Mouse (Mus musculus): Measurements from ENCODE around the gene Tnfrsf13c. TPM values are rescaled to one million over a fixed set of nuclear protein-coding genes. Genes with fewer than 3 reads are reported as not detected.

Gene Tnfrsf13c
- polyA plus RNA-seq, 1 experiment from 2014 or later = 0.30 TPM

GRCm38 (mm10) chr15:82225769-82226168 lies 1.6 kb upstream of the Tnfrsf13c start:
- 58% methylated on average over 5 of the region's 5 CpGs for WGBS (ENCODE audit: insufficient replicate concordance)
- no peak overlapping the region for H3K4me3 ChIP-seq
- no peaks in the 10 kb centered on the region for H3K9me3 ChIP-seq (replicated peaks)
- H3K27me3 ChIP-seq (replicated peaks) = peaks cover 60% of the 10 kb centered on the region
- H3K27ac ChIP-seq = no peak overlapping the region
- no peak overlapping the region for H3K4me2 ChIP-seq
- H3K4me1 ChIP-seq = peaks cover 65% of the 10 kb centered on the region
- H3K9ac ChIP-seq = no peak overlapping the region
- no peak for ATAC-seq
- H3K36me3 ChIP-seq = no peaks in the 10 kb centered on the region

DNA sequence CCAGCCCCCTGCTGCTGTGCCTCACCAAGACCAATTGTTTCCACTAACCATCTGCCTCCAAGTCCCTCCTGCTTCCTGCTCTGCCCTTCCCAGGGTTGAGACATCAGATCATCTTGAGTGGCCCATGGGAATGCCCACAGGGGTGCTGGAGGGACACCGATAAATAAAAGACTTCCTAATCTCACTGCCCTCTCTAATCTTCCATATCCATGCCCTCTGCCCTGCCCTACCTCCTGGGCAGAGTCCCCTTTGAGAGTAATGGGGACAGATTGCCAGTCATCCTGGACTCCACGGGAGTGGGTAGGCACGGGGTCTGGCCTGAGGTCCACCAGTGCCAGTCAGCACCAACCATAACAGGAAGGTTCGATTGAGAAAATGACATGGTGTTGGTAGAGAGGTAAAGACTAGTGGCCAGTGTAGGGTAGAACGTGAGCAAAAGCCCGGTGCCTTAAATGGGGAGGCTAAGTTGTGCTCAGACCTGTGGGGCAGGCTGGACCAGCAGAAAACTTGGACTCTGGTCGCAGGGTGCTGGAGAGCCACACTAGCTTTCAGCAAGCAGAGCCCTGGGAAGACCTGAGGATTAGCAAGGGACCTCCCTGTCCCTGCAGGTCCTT lies 540 bp upstream of the Tnfrsf13c start:
- Histone ChIP-seq H3K27ac (no peak overlapping the region), H3K27me3 (replicated peaks) (peaks cover 68% of the 10 kb centered on the region)
- peak; percentile 68 for ATAC-seq

DNA sequence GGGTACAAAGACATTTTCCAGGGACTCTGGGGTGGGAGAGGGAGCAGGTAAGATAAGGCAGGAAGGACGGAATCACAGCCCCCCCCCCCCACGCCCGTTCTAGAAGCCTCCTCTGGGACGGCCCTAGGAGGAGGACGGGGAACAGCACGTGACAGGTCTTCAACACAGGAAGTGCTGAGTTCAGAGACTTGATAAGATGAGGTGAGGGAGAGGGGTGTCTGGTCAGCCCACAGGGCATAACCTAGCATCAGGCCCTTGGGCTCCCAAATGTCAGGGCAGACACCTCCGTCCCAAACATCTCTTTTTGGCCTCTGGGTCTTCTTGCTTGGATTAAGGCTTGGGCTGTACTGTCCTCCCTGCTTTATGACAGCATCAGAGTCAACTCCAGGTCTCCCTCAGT lies 918 bp downstream of the Tnfrsf13c start:
- Histone ChIP-seq H3K27ac (no peak overlapping the region), H3K9ac (no peak overlapping the region), H3K9me3 (replicated peaks) (no peaks in the 10 kb centered on the region), H3K4me1 (peaks cover 44% of the 10 kb centered on the region), H3K36me3 (no peaks in the 10 kb centered on the region), H3K27me3 (replicated peaks) (peaks cover 82% of the 10 kb centered on the region), H3K4me3 (peak overlapping the region; percentile 55), H3K4me2 (peak overlapping the region; percentile 71)
- ATAC-seq = no peak
- WGBS (ENCODE audit: insufficient replicate concordance) = 17% methylated on average over 7 of the region's 7 CpGs

More for the DNA sequence above, 540 bp upstream of the Tnfrsf13c start:
- H3K9me3 ChIP-seq (replicated peaks) = no peaks in the 10 kb centered on the region
- H3K4me3 ChIP-seq = peak overlapping the region; percentile 55
- peaks cover 55% of the 10 kb centered on the region for H3K4me1 ChIP-seq
- 27% methylated on average over 7 of the region's 7 CpGs for WGBS (ENCODE audit: insufficient replicate concordance)
- H3K4me2 ChIP-seq = peak overlapping the region; percentile 71
- H3K36me3 ChIP-seq = no peaks in the 10 kb centered on the region
- peak overlapping the region; percentile 45; the same call in 1 of the 2 replicates for H3K9ac ChIP-seq

- Histone ChIP-seq H3K27me3 (replicated peaks) (peaks cover 94% of the 10 kb centered on the region), H3K4me2 (no peak overlapping the region), H3K9ac (no peak overlapping the region), H3K4me1 (peaks cover 36% of the 10 kb centered on the region), H3K4me3 (no peak overlapping the region), H3K36me3 (no peaks in the 10 kb centered on the region), H3K9me3 (replicated peaks) (no peaks in the 10 kb centered on the region), H3K27ac (no peak overlapping the region)
- WGBS (ENCODE audit: insufficient replicate concordance) = 69% methylated on average over 14 of the region's 14 CpGs
- ATAC-seq = no peak
Observed at GRCm38 (mm10) chr15:82221104-82221860, 2.9 kb downstream of the Tnfrsf13c start.

- H3K4me3 ChIP-seq = no peak overlapping the region
- no peaks in the 10 kb centered on the region for H3K9me3 ChIP-seq (replicated peaks)
- ATAC-seq = no peak
- no peak overlapping the region for H3K27ac ChIP-seq
- peaks cover 26% of the 10 kb centered on the region for H3K4me1 ChIP-seq
- no peak overlapping the region for H3K9ac ChIP-seq
- peaks cover 95% of the 10 kb centered on the region for H3K27me3 ChIP-seq (replicated peaks)
- no peaks in the 10 kb centered on the region for H3K36me3 ChIP-seq
- WGBS (ENCODE audit: insufficient replicate concordance) = 68% methylated on average over 11 of the region's 12 CpGs
- H3K4me2 ChIP-seq = no peak overlapping the region
Observed at GRCm38 (mm10) chr15:82220003-82220675, 4.0 kb downstream of the Tnfrsf13c start.

GRCm38 (mm10) chr15:82218778-82219666 lies 5.1 kb downstream of the Tnfrsf13c start:
- no peak for ATAC-seq
- Histone ChIP-seq H3K4me1 (peaks cover 16% of the 10 kb centered on the region), H3K36me3 (no peaks in the 10 kb centered on the region), H3K9ac (no peak overlapping the region), H3K9me3 (replicated peaks) (no peaks in the 10 kb centered on the region), H3K4me3 (no peak overlapping the region), H3K27me3 (replicated peaks) (peaks cover 95% of the 10 kb centered on the region), H3K27ac (no peak overlapping the region), H3K4me2 (no peak overlapping the region)
- WGBS (ENCODE audit: insufficient replicate concordance) = 46% methylated on average over 26 of the region's 26 CpGs

- 40% methylated on average over 9 of the region's 9 CpGs for WGBS (ENCODE audit: insufficient replicate concordance)
- Histone ChIP-seq H3K27me3 (replicated peaks) (peaks cover 95% of the 10 kb centered on the region), H3K4me1 (peaks cover 6% of the 10 kb centered on the region; the same call in 1 of the 2 replicates), H3K4me2 (no peak overlapping the region), H3K36me3 (no peaks in the 10 kb centered on the region), H3K27ac (no peak overlapping the region), H3K9me3 (replicated peaks) (no peaks in the 10 kb centered on the region), H3K4me3 (no peak overlapping the region), H3K9ac (no peak overlapping the region)
- ATAC-seq = no peak
Observed at GRCm38 (mm10) chr15:82217980-82218379, 6.2 kb downstream of the Tnfrsf13c start.

DNA sequence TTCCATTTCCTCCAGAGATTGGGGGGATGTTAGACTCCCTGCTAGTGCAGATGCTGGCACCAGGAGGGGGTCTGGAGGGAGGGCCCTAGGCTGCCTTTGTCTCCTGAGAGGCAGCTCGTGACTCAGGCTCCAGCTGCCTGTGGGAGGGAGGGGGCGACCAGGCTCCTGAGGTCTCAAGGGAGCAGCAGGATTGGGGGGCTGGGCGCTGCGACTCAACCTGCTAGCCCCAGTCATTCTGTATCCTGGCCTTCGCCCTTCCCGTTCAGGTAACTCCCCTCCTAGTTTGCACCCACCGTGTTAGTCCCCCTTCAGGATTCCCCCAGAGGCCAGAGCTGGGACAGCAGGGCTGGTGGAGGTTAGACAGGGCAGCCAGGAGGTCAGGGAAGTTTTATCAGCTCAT lies 7.1 kb downstream of the Tnfrsf13c start:
- 14% methylated on average over 7 of the region's 7 CpGs for WGBS (ENCODE audit: insufficient replicate concordance)
- H3K27me3 ChIP-seq (replicated peaks) = peaks cover 95% of the 10 kb centered on the region
- no peak overlapping the region for H3K4me3 ChIP-seq

DNA sequence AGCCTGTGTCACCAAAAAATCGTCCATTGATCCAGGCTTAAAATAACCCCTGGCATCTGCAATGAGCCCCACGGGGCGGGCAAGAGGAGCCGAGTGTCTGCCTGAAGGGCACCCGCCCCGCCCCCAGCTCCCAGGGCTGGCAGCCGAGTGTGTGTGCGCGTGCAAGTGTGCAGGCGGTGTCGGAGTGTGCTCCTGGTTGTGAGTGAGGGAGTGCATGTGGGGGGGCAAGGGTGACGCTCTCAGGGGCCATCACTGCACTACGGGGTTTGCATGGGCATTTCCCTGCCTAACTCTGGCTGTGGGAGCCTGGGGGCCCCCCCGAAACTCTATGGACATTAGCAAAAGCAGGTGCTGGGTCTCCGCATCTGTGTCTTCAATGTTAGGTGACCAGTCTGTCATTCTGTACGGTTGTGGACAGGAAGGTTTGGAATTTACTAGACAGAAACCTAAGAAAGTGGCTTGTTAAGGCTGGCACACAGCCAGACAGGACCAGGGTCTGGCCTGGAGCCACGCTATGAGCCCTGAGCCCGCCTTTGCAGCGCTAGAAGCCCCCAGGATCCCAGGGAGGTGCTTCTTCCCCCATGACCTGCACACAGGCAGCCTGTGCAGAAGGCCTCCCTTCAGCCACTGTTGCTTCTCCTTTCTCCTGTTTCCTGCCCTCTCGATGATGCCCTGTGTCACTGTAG lies 7.9 kb downstream of the Tnfrsf13c start:
- WGBS (ENCODE audit: insufficient replicate concordance) = 55% methylated on average over 20 of the region's 20 CpGs
- H3K4me2 ChIP-seq = no peak overlapping the region
- ATAC-seq = no peak
- no peak overlapping the region for H3K4me3 ChIP-seq
- H3K36me3 ChIP-seq = no peaks in the 10 kb centered on the region
- peaks cover 95% of the 10 kb centered on the region for H3K27me3 ChIP-seq (replicated peaks)
- H3K9me3 ChIP-seq (replicated peaks) = no peaks in the 10 kb centered on the region
- no peak overlapping the region for H3K27ac ChIP-seq
- H3K9ac ChIP-seq = no peak overlapping the region
- peaks cover 16% of the 10 kb centered on the region for H3K4me1 ChIP-seq

More for the DNA sequence above, 7.1 kb downstream of the Tnfrsf13c start:
- H3K4me1 ChIP-seq = peaks cover 11% of the 10 kb centered on the region
- H3K9ac ChIP-seq = no peak overlapping the region
- H3K9me3 ChIP-seq (replicated peaks) = no peaks in the 10 kb centered on the region
- ATAC-seq = no peak
- H3K4me2 ChIP-seq = no peak overlapping the region
- no peak overlapping the region for H3K27ac ChIP-seq
- no peaks in the 10 kb centered on the region for H3K36me3 ChIP-seq

- Histone ChIP-seq H3K4me1 (peaks cover 16% of the 10 kb centered on the region), H3K27me3 (replicated peaks) (peaks cover 95% of the 10 kb centered on the region), H3K27ac (no peak overlapping the region), H3K4me3 (no peak overlapping the region), H3K36me3 (no peaks in the 10 kb centered on the region), H3K9ac (no peak overlapping the region), H3K9me3 (replicated peaks) (no peaks in the 10 kb centered on the region), H3K4me2 (no peak overlapping the region)
- ATAC-seq = no peak
- 36% methylated on average over 11 of the region's 11 CpGs for WGBS (ENCODE audit: insufficient replicate concordance)
Observed at GRCm38 (mm10) chr15:82215332-82216046, 8.7 kb downstream of the Tnfrsf13c start.

Measured in liver, embryonic 12.5 days (tissue).